Mouse (Mus musculus) layer of hippocampus, postnatal 25 days (tissue): Measurements from ENCODE around the gene Plekha1. TPM values are rescaled to one million over a fixed set of nuclear protein-coding genes. Genes with fewer than 3 reads are reported as not detected.

ENCODE experiments used
- DNase-seq, 2 experiments: peaks; one replicate each; pipeline ENCODE4 v3.0.0; 2022; ENCODE audit warnings: mixed read lengths in 2 of 2, low spot score in 1 of 2; ENCODE audit errors: extremely low spot score in 1 of 2
- total RNA-seq, 2 experiments: library from RNA; stranded (reverse); gene quantifications; 2 replicates each; pipeline ENCODE4 v1.2.3; 2021

Gene Plekha1
- total RNA-seq, 2 experiments from 2014 or later: 89.5 to 108 TPM

DNA sequence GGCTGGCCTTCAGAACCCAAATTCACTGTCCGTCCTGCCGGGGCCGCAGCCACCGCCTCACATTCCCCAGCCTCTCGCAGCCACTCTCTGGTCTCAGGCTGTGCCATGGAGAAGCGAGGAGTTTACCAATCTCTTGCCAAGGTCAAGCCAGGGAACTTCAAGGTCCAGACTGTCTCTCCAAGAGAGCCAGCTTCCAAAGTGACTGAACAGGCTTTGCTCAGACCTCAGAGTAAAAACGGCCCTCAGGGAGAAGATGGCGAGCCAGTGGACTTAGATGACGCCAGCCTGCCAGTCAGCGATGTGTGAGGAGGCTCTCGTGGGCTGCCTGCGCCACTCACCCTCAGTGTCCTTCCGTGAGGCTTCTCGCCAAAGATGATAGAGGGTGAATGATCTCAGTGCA lies 45.3 kb downstream of the Plekha1 start:
- no peak for DNase-seq

GRCm38 (mm10) chr7:130914693-130915363 lies 49.3 kb downstream of the Plekha1 start:
- DNase-seq: no peak

GRCm38 (mm10) chr7:130918260-130918659 lies 52.7 kb downstream of the Plekha1 start:
- DNase-seq: no peak

DNA sequence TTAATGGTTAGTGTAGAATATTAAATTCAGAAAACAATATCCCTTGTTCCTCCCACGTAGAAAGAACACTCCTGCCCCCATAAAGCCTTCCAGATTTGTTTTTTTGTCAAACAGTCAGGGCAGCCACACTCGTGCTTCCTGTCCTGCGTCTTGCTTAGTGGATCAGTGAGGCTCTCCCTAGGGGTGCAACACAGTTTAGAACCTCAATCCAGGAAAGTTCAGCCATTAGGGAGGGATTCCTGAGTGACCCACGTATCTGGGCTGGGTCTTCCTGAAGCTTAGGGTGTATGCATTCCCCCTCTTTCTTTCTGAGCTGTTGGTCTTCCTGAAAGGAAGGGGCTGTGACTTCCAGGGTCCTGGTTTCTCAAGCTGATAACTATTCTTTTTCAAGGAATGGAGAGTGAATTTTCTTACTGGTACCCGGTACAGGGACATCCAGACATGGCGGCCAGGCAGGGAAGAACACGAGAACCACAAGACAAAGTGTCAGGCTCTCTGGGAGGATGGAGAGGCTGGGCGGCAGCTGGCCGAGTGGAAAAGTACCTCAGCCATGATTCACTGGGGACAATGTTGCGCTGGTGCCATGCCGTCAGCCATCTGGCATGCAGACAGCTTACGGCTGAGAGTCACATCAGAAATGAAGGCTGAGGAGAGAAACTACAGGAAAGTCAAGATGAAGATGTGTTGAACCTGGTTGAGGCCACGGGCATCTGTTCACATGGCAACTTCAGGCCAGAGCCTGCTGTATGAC lies 57.6 kb downstream of the Plekha1 start:
- no peak for DNase-seq

- DNase-seq: no peak
These were observed 64.8 kb downstream of the Plekha1 start for GRCm38 (mm10) chr7:130930401-130930800.

DNA sequence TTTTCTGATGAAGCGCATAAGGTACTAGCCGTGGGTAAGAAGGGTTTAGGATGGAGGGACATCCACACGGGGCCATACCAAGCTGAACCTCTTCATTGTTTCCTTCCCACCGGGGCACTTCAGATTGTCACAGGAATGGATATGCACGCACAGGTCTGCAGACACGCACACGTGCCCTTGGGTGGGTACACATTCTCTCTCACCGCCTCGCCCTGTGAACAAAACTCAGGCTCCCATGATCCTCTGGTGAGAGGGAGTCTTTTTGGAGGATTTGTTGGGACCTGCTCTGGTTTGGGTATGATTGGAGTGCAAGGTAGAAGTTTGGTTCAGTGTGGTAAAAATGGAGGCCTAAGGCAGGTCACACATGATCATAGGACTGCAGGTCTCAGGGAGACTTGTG lies 67.4 kb downstream of the Plekha1 start:
- DNase-seq: no peak

- DNase-seq: no peak
These were observed 69.1 kb downstream of the Plekha1 start for GRCm38 (mm10) chr7:130934654-130935053.

DNA sequence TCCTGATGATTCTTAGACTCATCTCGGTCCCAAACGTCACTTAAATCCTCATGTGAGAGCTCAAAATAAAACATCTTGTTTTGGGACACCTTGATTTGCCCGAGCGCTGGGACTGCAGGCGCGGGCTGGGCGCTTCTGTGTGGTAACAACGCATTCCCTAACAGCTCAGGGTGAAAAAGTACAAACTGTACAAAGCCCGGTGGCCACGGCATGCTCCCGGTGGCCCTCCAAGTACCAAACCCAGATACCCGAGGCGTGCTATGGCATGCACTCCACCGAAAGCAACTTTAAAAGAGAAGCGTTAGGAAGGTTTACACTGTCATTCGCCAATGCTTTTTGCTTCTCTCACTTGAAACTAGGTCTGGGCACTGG lies 69.9 kb downstream of the Plekha1 start:
- no peak for DNase-seq

- DNase-seq: peak; percentile 61 to 63
These were observed 70.4 kb downstream of the Plekha1 start, which contains the start of gene Htra1 for GRCm38 (mm10) chr7:130935793-130936471. Htra1 (plus strand) TSS chr7:130936111.

GRCm38 (mm10) chr7:130936472-130936951 lies 71.0 kb downstream of the Plekha1 start:
- no peak for DNase-seq

DNA sequence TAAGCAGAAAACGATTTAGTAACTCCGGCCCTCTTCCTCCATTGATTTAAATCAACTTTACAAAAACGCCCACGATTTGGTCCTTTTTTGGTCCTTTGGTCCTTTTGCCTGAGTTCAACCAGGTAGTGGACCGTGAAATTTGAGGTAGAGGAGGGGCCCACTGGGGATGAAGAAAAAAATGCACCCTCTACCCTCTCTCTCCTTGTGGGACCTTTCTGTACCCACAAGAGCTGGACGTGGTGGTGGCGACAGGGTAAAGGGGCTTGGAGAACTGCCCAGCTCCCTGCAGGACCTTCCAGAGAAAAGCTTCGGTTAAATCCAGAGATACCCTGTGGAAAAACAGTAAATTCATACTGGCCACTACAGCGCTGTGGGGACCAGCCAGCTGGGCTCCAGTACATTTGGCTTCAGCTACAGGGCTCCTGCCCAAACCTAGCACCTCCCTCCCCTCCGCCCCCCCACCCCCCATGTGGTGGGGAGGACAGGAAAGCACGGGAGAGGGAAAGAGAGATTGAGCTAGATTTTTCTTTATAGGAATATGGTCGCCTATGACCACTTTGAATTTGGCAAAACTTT lies 71.8 kb downstream of the Plekha1 start:
- DNase-seq: no peak

- no peak for DNase-seq
These were observed 72.4 kb downstream of the Plekha1 start for GRCm38 (mm10) chr7:130938005-130938404.

- no peak for DNase-seq
These were observed 73.3 kb downstream of the Plekha1 start for GRCm38 (mm10) chr7:130938896-130939295.

GRCm38 (mm10) chr7:130940733-130941132 lies 75.2 kb downstream of the Plekha1 start:
- no peak for DNase-seq

DNA sequence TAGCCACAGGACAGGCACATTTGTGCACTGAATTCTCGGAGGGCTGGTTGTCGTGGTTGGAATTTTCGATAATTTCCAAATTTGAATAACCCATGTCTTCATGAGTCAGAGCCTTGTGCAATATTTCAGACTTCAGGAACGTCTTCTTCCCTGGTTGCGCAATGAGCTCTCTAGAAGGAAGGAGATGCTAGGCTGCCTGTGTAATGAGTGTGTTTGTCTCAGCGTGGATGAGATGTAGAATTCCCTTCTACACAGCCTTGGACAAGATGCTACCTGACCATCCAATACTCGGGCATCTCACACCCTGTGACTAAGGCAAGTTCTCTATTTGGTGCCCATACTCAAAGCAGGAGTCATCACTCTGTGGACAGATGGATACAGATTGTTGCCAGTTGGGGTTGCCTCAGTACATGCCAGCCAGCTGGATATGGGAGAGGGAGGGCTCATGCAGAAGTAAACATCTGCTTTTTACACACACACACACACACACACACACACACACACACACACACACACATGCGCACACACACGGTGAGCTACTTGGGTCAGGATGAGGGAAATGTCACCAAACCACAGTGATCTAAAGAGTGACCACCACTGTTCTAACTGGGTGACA lies 77.8 kb downstream of the Plekha1 start:
- no peak for DNase-seq

DNA sequence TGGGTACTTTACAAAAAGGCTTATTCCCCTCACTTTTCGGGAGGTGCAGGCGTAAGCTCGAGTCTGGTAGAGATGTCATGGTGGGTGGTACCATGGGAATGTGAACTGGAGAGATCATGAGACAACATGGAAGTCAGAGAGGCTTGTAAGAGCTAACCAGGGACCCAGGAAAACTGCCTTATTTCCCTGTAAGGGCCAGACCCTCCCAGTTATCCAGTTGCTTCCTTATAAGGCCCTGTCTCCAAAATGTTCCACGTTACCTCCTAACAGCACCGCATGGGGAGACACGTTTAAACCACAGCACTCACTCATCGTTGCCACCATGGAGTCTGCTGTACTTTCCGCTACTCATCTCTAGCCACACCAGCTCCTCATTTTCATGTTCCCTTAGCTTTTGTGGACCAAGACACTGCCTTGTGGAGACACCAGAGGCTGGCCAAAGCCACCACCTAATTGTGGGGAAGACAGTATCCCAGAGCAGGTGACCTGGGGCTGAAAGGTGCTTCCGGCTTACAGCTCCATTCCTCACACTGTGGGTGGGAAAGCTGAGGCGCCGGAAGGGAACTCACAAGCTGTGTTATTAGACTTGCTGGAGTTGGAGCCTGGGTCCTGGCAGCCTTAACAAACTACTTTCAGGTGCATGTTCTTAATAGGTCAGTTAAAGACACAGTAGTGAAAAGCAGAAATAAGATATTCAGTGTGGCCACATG lies 79.4 kb downstream of the Plekha1 start:
- no peak for DNase-seq

- DNase-seq: no peak
These were observed 80.2 kb downstream of the Plekha1 start for GRCm38 (mm10) chr7:130945730-130946129.

- no peak for DNase-seq
These were observed 80.7 kb downstream of the Plekha1 start for GRCm38 (mm10) chr7:130946303-130946702.

DNA sequence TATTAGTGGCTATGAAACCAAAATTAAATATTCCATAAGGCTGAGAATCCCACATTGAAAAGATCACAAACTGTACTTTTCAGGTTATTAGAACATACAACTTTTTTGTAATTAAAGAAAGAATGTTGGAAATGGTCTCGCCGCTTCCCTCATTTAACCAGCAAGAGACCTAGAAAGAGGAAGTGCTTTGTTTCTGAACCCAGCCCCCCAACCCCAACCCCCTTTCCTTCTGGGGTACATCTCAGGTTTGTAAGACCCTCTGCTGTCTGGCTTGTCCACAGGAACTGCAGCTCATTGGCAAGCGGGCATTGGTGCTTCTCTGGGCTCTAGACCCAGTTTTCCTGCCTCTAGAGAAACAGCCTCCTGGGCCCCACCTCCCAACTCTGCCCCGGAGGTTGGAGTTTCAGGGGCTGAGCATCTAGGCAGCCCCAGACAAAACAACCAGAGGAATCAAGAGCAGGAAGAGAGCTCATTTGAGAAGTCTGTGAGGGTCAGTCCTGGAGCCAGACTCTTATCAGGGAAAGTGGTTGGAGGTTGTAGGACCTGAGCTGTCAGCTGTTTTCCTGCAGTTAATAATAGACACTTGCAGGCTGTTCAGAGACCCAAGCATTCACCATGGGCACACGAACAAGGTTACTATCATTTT lies 83.1 kb downstream of the Plekha1 start:
- no peak for DNase-seq
